Mouse (Mus musculus) kidney, embryonic 14.5 days (tissue): Measurements from ENCODE around the gene Fbxo39. TPM values are rescaled to one million over a fixed set of nuclear protein-coding genes. Genes with fewer than 3 reads are reported as not detected.
A peak's percentile ranks its signal among the peaks of the same experiment; 100 is the strongest.
"Not testable (repeated sequence)": the region's sequence is repeated elsewhere in the genome, so short reads cannot be mapped to it uniquely, and the experiment has no call there.

Experiments
- ATAC-seq: fragments of 200-750 bp; cut with Nextera tagmentation; 2 replicates; pipeline ENCODE4 v1.8.0; 2017; ENCODE audit warnings: moderate number of reproducible peaks, mild to moderate bottlenecking, moderate TSS enrichment, moderate library complexity; ENCODE audit not compliant: low FRiP score, low TSS enrichment
- H3K27ac ChIP-seq: fragments of 300-500 bp; sonication (generic); 2 replicates; pipeline ENCODE4 v1.5.1; 2014; ENCODE audit warnings: low read depth, mild to moderate bottlenecking, low read length, moderate library complexity, mixed read lengths
- H3K27me3 ChIP-seq: fragments of 300-500 bp; sonication (generic); 2 replicates; pipeline ENCODE4 v1.6.1; 2014; ENCODE audit warnings: mild to moderate bottlenecking, low read length; ENCODE audit not compliant: control insufficient read depth, insufficient read depth
- H3K36me3 ChIP-seq: fragments of 300-500 bp; sonication (generic); 2 replicates; pipeline ENCODE4 v1.6.1; 2014; ENCODE audit warnings: low read length, mixed read lengths; ENCODE audit not compliant: control insufficient read depth, insufficient read depth
- H3K4me1 ChIP-seq: fragments of 300-500 bp; sonication (generic); 2 replicates; pipeline ENCODE4 v1.6.1; 2014; ENCODE audit warnings: low read length, mixed read lengths; ENCODE audit not compliant: control insufficient read depth, insufficient read depth
- H3K4me2 ChIP-seq: fragments of 300-500 bp; sonication (generic); replicated peaks from 2 replicates; pipeline ENCODE4 v1.6.1; 2014; ENCODE audit warnings: low read depth, mild to moderate bottlenecking, low read length
- H3K4me3 ChIP-seq: fragments of 300-500 bp; sonication (generic); 2 replicates; pipeline ENCODE4 v1.5.1; 2014; ENCODE audit warnings: mild to moderate bottlenecking, low read length
- H3K9ac ChIP-seq: fragments of 300-500 bp; sonication (generic); 2 replicates; pipeline ENCODE4 v1.6.1; 2014; ENCODE audit warnings: low read depth, mild to moderate bottlenecking, low read length, moderate library complexity
- H3K9me3 ChIP-seq: fragments of 300-500 bp; sonication (generic); 2 replicates; pipeline ENCODE4 v1.6.1; 2016; ENCODE audit warnings: low read length; ENCODE audit not compliant: control insufficient read depth
- WGBS: fragments of 180-500 bp; shearing (Covaris S2); extraction: QIAGEN DNeasy Blood & Tissue Kit; methylation state at CpG from one replicate; pipeline ENCODE4 v1.1.7; 2014; 5-methylcytosine and 5-hydroxymethylcytosine counted together
- polyA plus RNA-seq: library from polyadenylated mRNA; unstranded; fragments of >200 nt; fragmentation: Nextera tagmentation; extraction: Ambion mirVana; gene quantifications from 2 replicates; pipeline ENCODE4 v1.2.1, GENCODE M21; 2014

Fbxo39 gene
- polyA plus RNA-seq, 1 experiment from 2014 or later = not detected

- Histone ChIP-seq H3K27me3 (no peaks in the 10 kb centered on the region), H3K4me2 (no peak overlapping the region), H3K36me3 (no peaks in the 10 kb centered on the region), H3K4me1 (peaks cover 9% of the 10 kb centered on the region; the same call in 1 of the 2 replicates), H3K9ac (no peak overlapping the region), H3K27ac (no peak overlapping the region), H3K9me3 (no peaks in the 10 kb centered on the region), H3K4me3 (no peak overlapping the region)
- no peak for ATAC-seq
- 77% methylated on average over 8 of the region's 8 CpGs for WGBS
Measured at GRCm38 (mm10) chr11:72336726-72337125, 22.5 kb downstream of the Fbxo39 start.

- H3K27ac ChIP-seq = peak overlapping the region; percentile 33; the same call in 1 of the 2 replicates
- peak; percentile 91 for ATAC-seq
- WGBS = 32% methylated on average over 5 of the region's 5 CpGs
Measured at GRCm38 (mm10) chr11:72338437-72338871, 24.2 kb downstream of the Fbxo39 start.

GRCm38 (mm10) chr11:72339716-72340115, 25.5 kb downstream of the Fbxo39 start:
- no peak overlapping the region for H3K9ac ChIP-seq
- no peaks in the 10 kb centered on the region for H3K9me3 ChIP-seq
- H3K27ac ChIP-seq = peak overlapping the region; percentile 33; the same call in 1 of the 2 replicates
- H3K36me3 ChIP-seq = no peaks in the 10 kb centered on the region
- H3K4me3 ChIP-seq = no peak overlapping the region
- no peak for ATAC-seq
- WGBS = 71% methylated on average over 4 of the region's 4 CpGs
- no peak overlapping the region for H3K4me2 ChIP-seq
- no peaks in the 10 kb centered on the region for H3K27me3 ChIP-seq
- H3K4me1 ChIP-seq = peaks cover 9% of the 10 kb centered on the region; the same call in 1 of the 2 replicates

More at GRCm38 (mm10) chr11:72338437-72338871, 24.2 kb downstream of the Fbxo39 start:
- Histone ChIP-seq H3K4me1 (peaks cover 9% of the 10 kb centered on the region; the same call in 1 of the 2 replicates), H3K4me3 (no peak overlapping the region), H3K27me3 (no peaks in the 10 kb centered on the region), H3K9me3 (no peaks in the 10 kb centered on the region), H3K9ac (no peak overlapping the region), H3K36me3 (no peaks in the 10 kb centered on the region), H3K4me2 (no peak overlapping the region)

GRCm38 (mm10) chr11:72342549-72343237, 28.4 kb downstream of the Fbxo39 start:
- Histone ChIP-seq H3K27ac (no peak overlapping the region), H3K4me2 (no peak overlapping the region), H3K36me3 (no peaks in the 10 kb centered on the region), H3K27me3 (no peaks in the 10 kb centered on the region), H3K9me3 (no peaks in the 10 kb centered on the region), H3K4me1 (peaks cover 9% of the 10 kb centered on the region; the same call in 1 of the 2 replicates), H3K4me3 (no peak overlapping the region), H3K9ac (no peak overlapping the region)
- WGBS = 10% methylated on average over 7 of the region's 7 CpGs
- peak; percentile 40; the same call in 1 of the 2 replicates for ATAC-seq

- ATAC-seq, H3K36me3 ChIP-seq, H3K4me3 ChIP-seq, H3K27ac ChIP-seq, H3K9ac ChIP-seq, H3K27me3 ChIP-seq, H3K9me3 ChIP-seq, H3K4me1 ChIP-seq, H3K4me2 ChIP-seq: not testable (repeated sequence)
- 87% methylated on average over 5 of the region's 5 CpGs for WGBS
Measured at GRCm38 (mm10) chr11:72343238-72343625, 29.0 kb downstream of the Fbxo39 start.

- ATAC-seq = no peak
- 0 out of 2 replicates have a peak, but pooled peaks cover 4% of the 10 kb centered on the region for H3K4me1 ChIP-seq
- H3K27me3 ChIP-seq = no peaks in the 10 kb centered on the region
- WGBS = 24% methylated on average over 8 of the region's 8 CpGs
- no peaks in the 10 kb centered on the region for H3K36me3 ChIP-seq
- no peak overlapping the region for H3K9ac ChIP-seq
- H3K4me3 ChIP-seq = no peak overlapping the region
- H3K9me3 ChIP-seq = no peaks in the 10 kb centered on the region
- no peak overlapping the region for H3K27ac ChIP-seq
- no peak overlapping the region for H3K4me2 ChIP-seq
Measured at GRCm38 (mm10) chr11:72343904-72344303, 29.7 kb downstream of the Fbxo39 start.

GRCm38 (mm10) chr11:72344486-72344885, 30.2 kb downstream of the Fbxo39 start:
- Histone ChIP-seq H3K36me3 (no peaks in the 10 kb centered on the region), H3K27ac (no peak overlapping the region), H3K9ac (no peak overlapping the region), H3K9me3 (no peaks in the 10 kb centered on the region), H3K4me3 (no peak overlapping the region), H3K4me1 (0 out of 2 replicates have a peak, but pooled peaks cover 4% of the 10 kb centered on the region), H3K4me2 (no peak overlapping the region), H3K27me3 (no peaks in the 10 kb centered on the region)
- ATAC-seq = no peak
- 80% methylated on average over 11 of the region's 11 CpGs for WGBS

GRCm38 (mm10) chr11:72348563-72348962, 34.3 kb downstream of the Fbxo39 start:
- no peak overlapping the region for H3K27ac ChIP-seq
- ATAC-seq = no peak; the same call in 1 of the 2 replicates

GRCm38 (mm10) chr11:72349016-72349415, 34.8 kb downstream of the Fbxo39 start:
- Histone ChIP-seq H3K36me3 (no peaks in the 10 kb centered on the region), H3K4me2 (no peak overlapping the region), H3K4me3 (no peak overlapping the region), H3K9me3 (no peaks in the 10 kb centered on the region), H3K27me3 (no peaks in the 10 kb centered on the region), H3K27ac (no peak overlapping the region), H3K9ac (no peak overlapping the region), H3K4me1 (no peaks in the 10 kb centered on the region)
- WGBS = 51% methylated on average over 8 of the region's 8 CpGs
- no peak for ATAC-seq

More at GRCm38 (mm10) chr11:72348563-72348962, 34.3 kb downstream of the Fbxo39 start:
- H3K4me2 ChIP-seq = no peak overlapping the region
- 51% methylated on average over 10 of the region's 10 CpGs for WGBS
- H3K9ac ChIP-seq = no peak overlapping the region
- H3K36me3 ChIP-seq = no peaks in the 10 kb centered on the region
- H3K9me3 ChIP-seq = no peaks in the 10 kb centered on the region
- no peaks in the 10 kb centered on the region for H3K27me3 ChIP-seq
- no peaks in the 10 kb centered on the region for H3K4me1 ChIP-seq
- H3K4me3 ChIP-seq = no peak overlapping the region
